Mouse (Mus musculus) heart, postnatal 0 days (tissue): ENCODE results near the gene Iqcf5. TPM values are rescaled to one million over a fixed set of nuclear protein-coding genes. Genes with fewer than 3 reads are reported as not detected.
"Not testable (repeated sequence)": the region's sequence is repeated elsewhere in the genome, so short reads cannot be mapped to it uniquely, and the experiment has no call there.

ENCODE experiments used
- ATAC-seq: fragments of 200-750 bp; cut with Nextera tagmentation; 2 replicates; pipeline ENCODE4 v1.8.0; 2017; ENCODE audit warnings: low read depth, moderate number of reproducible peaks, moderate library complexity; ENCODE audit not compliant: insufficient read depth
- DNase-seq: peaks from one replicate; pipeline ENCODE4 v3.0.0-alpha.2; 2016; ENCODE audit warnings: low spot score
- H3K27ac ChIP-seq: fragments of 300-500 bp; sonication (generic); 2 replicates; pipeline ENCODE4 v1.5.1; 2014; ENCODE audit warnings: low read depth, mild to moderate bottlenecking
- H3K27me3 ChIP-seq: fragments of 300-500 bp; sonication (generic); 2 replicates; pipeline ENCODE4 v1.6.1; 2014; ENCODE audit warnings: low read length, mixed read lengths; ENCODE audit not compliant: control insufficient read depth, insufficient read depth
- H3K36me3 ChIP-seq: fragments of 300-500 bp; sonication (generic); replicated peaks from 2 replicates; pipeline ENCODE4 v1.6.1; 2014; ENCODE audit warnings: low read length, mixed read lengths; ENCODE audit not compliant: control insufficient read depth, insufficient read depth
- H3K4me1 ChIP-seq: fragments of 300-500 bp; sonication (generic); 2 replicates; pipeline ENCODE4 v1.6.1; 2014; ENCODE audit warnings: antibody characterized with exemption; ENCODE audit not compliant: control insufficient read depth, insufficient read depth
- H3K4me2 ChIP-seq: fragments of 300-500 bp; sonication (generic); 2 replicates; pipeline ENCODE4 v1.6.1; 2014; ENCODE audit warnings: low read depth, mild to moderate bottlenecking, low read length, moderate library complexity
- H3K4me3 ChIP-seq: fragments of 300-500 bp; sonication (generic); 2 replicates; pipeline ENCODE4 v1.5.1; 2014; ENCODE audit warnings: low read depth, low read length
- H3K9ac ChIP-seq: fragments of 300-500 bp; sonication (generic); replicated peaks from 2 replicates; pipeline ENCODE4 v1.6.1; 2014; ENCODE audit warnings: low read depth, low read length, mixed read lengths
- H3K9me3 ChIP-seq: fragments of 300-500 bp; sonication (generic); replicated peaks from 2 replicates; pipeline ENCODE4 v1.6.1; 2016; ENCODE audit warnings: low read length; ENCODE audit not compliant: control insufficient read depth
- CTCF ChIP-seq: IDR thresholded peaks from 2 replicates; pipeline ENCODE4 v1.5.1; 2016; ENCODE audit warnings: antibody characterized with exemption, control low read depth, low read depth
- EP300 ChIP-seq: IDR thresholded peaks from 2 replicates; pipeline ENCODE4 v1.6.1; 2016; ENCODE audit warnings: antibody characterized with exemption, low read depth
- WGBS: fragments of 180-500 bp; shearing (Covaris S2); extraction: QIAGEN DNeasy Blood & Tissue Kit; methylation state at CpG from one replicate; pipeline ENCODE4 v1.1.7; 2014; 5-methylcytosine and 5-hydroxymethylcytosine counted together
- polyA plus RNA-seq: library from polyadenylated mRNA; unstranded; fragments of >200 nt; fragmentation: Nextera tagmentation; extraction: Ambion mirVana; gene quantifications from 2 replicates; pipeline ENCODE4 v1.2.1, GENCODE M21; 2015
- total RNA-seq: library from RNA; depleted of rRNA; stranded (reverse); fragments of >200 nt; gene quantifications from 2 replicates; pipeline ENCODE4 v1.2.3, GENCODE M21; 2014; ENCODE audit warnings: low replicate concordance

Iqcf5 gene
- total and polyA plus RNA-seq, 2 experiments from 2014 or later: not detected

- no peaks in the 10 kb centered on the region for H3K9me3 ChIP-seq
- no peak for DNase-seq
- peaks cover 17% of the 10 kb centered on the region for H3K4me1 ChIP-seq
- H3K4me3 ChIP-seq: no peak overlapping the region
- 93% methylated on average over 15 of the region's 15 CpGs for WGBS
- TF ChIP-seq EP300: no peak
- no peak for TF ChIP-seq CTCF
- H3K27ac ChIP-seq: no peak overlapping the region
- no peak for ATAC-seq
- H3K27me3 ChIP-seq: no peaks in the 10 kb centered on the region
- H3K4me2 ChIP-seq: no peak overlapping the region
- H3K9ac ChIP-seq: no peak overlapping the region
- peaks cover 49% of the 10 kb centered on the region for H3K36me3 ChIP-seq
Measured at GRCm38 (mm10) chr9:106481075-106481474, 33.3 kb upstream of the Iqcf5 start.

GRCm38 (mm10) chr9:106481676-106482075, 32.7 kb upstream of the Iqcf5 start:
- Histone ChIP-seq H3K9ac (no peak overlapping the region), H3K36me3 (peaks cover 49% of the 10 kb centered on the region), H3K4me1 (peaks cover 12% of the 10 kb centered on the region; the same call in 1 of the 2 replicates), H3K27ac (no peak overlapping the region), H3K9me3 (no peaks in the 10 kb centered on the region), H3K4me3 (no peak overlapping the region), H3K27me3 (no peaks in the 10 kb centered on the region), H3K4me2 (no peak overlapping the region)
- WGBS: 89% methylated on average over 13 of the region's 13 CpGs
- ATAC-seq (no peak), DNase-seq (no peak)
- TF ChIP-seq EP300 (no peak), CTCF (no peak)

DNA sequence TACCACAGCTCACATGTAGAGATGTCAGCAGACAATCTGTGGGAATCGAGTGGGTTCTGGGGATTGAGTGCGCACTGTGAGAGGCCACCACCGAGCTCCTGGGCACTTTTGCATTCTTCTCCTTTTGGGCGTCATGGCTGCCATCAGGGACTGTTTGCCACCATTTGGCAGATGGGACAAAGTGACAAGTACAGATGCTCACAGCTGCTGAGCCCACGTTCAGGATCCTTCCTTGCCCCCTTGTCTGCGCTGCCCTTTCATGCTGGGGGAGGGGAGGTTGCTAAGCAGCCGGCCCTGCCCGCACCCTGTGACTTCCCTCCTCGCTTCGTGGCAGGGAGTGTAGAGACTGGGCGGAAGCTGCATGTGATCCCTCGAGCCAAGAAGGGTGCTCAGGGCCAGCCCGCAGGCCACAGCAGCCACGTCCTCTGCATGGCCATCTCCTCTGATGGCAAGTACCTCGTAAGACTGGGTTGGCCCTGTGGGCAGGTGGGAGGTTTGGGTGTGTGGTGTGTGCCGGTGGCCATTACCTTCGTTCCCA, 31.7 kb upstream of the Iqcf5 start:
- DNase-seq: no peak
- Histone ChIP-seq H3K9me3 (no peaks in the 10 kb centered on the region), H3K9ac (no peak overlapping the region), H3K27me3 (no peaks in the 10 kb centered on the region), H3K4me1 (peaks cover 7% of the 10 kb centered on the region; the same call in 1 of the 2 replicates), H3K4me2 (no peak overlapping the region), H3K27ac (no peak overlapping the region), H3K4me3 (no peak overlapping the region), H3K36me3 (peaks cover 49% of the 10 kb centered on the region)
- WGBS: 87% methylated on average over 17 of the region's 17 CpGs
- no peak for ATAC-seq
- TF ChIP-seq CTCF (no peak), EP300 (no peak)

DNA sequence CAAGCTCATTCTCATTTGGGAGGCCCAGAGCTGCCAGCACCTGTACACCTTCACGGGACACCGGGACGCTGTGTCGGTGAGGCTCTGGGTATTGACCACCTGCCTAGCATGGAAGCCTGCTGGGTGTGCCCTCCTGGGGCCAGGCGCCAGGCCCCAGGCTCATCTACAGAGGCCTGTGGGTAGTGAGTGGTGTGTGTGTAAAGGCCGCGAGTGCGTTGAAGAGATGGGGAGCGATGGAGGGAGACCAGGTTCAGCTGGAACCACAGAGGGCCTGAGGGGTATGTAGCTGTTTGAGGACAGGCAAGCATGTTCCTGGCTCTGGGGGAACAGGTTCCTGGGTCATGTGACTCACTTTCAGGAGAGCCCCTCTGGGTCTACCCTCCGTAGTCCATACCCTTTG, 31.2 kb upstream of the Iqcf5 start:
- H3K27me3 ChIP-seq: no peaks in the 10 kb centered on the region
- H3K9ac ChIP-seq: no peak overlapping the region
- peaks cover 49% of the 10 kb centered on the region for H3K36me3 ChIP-seq
- no peak overlapping the region for H3K4me3 ChIP-seq
- H3K9me3 ChIP-seq: no peaks in the 10 kb centered on the region
- H3K4me1 ChIP-seq: peaks cover 2% of the 10 kb centered on the region; the same call in 1 of the 2 replicates
- no peak overlapping the region for H3K4me2 ChIP-seq
- TF ChIP-seq CTCF (no peak), EP300 (no peak)
- H3K27ac ChIP-seq: no peak overlapping the region
- WGBS: 93% methylated on average over 10 of the region's 10 CpGs
- ATAC-seq: no peak
- no peak for DNase-seq

DNA sequence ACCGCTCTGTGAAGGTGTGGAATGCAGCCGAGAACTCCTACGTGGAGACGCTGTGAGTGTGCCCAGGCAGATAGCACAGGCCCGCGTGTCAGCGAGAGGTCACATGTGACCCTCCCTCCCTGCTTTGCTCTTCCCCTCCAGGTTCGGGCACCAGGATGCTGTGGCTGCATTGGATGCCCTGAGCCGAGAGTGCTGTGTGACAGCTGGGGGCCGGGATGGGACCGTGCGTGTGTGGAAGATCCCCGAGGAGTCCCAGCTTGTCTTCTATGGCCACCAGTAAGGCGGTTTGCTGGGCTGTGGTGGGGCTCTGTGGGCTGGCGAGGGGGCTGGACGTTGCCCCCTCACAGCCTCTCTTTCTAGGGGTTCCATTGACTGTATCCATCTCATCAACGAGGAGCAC, 30.8 kb upstream of the Iqcf5 start:
- peaks cover 49% of the 10 kb centered on the region for H3K36me3 ChIP-seq
- H3K27ac ChIP-seq: no peak overlapping the region
- H3K27me3 ChIP-seq: no peaks in the 10 kb centered on the region
- DNase-seq (no peak), ATAC-seq (no peak)
- no peaks in the 10 kb centered on the region for H3K9me3 ChIP-seq
- WGBS: 84% methylated on average over 17 of the region's 17 CpGs
- no peaks in the 10 kb centered on the region for H3K4me1 ChIP-seq
- no peak overlapping the region for H3K9ac ChIP-seq
- no peak for TF ChIP-seq CTCF
- no peak overlapping the region for H3K4me2 ChIP-seq
- H3K4me3 ChIP-seq: no peak overlapping the region

DNA sequence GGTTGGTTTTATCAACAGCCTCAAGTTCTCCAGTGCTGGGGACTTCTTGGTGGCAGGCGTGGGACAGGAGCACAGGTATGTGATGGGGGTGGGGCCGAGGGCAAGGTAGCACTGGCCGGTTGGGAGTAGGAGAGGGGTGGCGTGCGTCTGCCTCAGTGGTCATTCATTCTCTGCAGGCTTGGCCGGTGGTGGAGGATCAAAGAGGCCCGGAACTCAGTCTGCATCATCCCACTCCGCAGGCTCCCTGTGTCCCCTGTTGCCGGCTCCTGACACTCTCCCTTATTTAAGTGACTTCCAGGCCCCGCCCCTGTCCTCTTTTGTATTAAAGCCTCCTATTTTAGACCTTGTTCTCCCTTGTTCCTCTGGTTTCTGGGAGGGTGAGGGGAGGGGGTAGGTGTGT, 29.3 kb upstream of the Iqcf5 start:
- DNase-seq (no peak), ATAC-seq (no peak)
- no peak overlapping the region for H3K27ac ChIP-seq
- WGBS: 91% methylated on average over 10 of the region's 10 CpGs
- no peak for TF ChIP-seq CTCF
- no peak for TF ChIP-seq EP300
- H3K36me3 ChIP-seq: peaks cover 49% of the 10 kb centered on the region
- no peak overlapping the region for H3K9ac ChIP-seq
- no peak overlapping the region for H3K4me3 ChIP-seq
- no peaks in the 10 kb centered on the region for H3K9me3 ChIP-seq
- no peaks in the 10 kb centered on the region for H3K4me1 ChIP-seq
- no peaks in the 10 kb centered on the region for H3K27me3 ChIP-seq
- no peak overlapping the region for H3K4me2 ChIP-seq

DNA sequence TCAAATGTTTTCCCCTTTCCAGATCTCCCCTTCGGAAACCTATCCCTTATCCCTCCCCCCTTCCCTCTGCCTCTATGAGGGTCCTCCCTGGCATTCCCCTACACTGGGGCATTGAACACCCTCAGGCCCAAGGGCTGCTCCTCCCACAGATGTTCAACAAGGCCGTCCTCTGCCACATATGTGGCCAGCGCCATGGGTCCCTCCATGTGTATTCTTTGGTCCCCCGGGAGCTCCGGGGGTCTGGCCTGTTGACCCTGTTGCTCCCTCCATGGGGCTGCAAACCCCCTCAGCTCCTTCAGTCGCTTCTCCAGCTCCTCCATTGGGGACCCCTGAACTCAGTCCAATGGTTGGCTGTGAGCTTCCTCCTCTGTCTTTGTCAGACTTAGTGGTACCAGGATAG, 26.8 kb upstream of the Iqcf5 start:
- H3K9me3 ChIP-seq, H3K27me3 ChIP-seq, H3K27ac ChIP-seq, DNase-seq, H3K4me3 ChIP-seq, H3K4me2 ChIP-seq, ATAC-seq, H3K4me1 ChIP-seq, H3K9ac ChIP-seq: not testable (repeated sequence)
- peaks cover 34% of the 10 kb centered on the region for H3K36me3 ChIP-seq
- WGBS: 86% methylated on average over 6 of the region's 6 CpGs
